Mouse (Mus musculus) heart, adult 11 months (tissue): ENCODE measurements at regions not wholly inside any gene's neighbourhood (a gene's known extent, or its start where the extent isn't known, plus 50 kb on each side); places are given as distances from the start of the nearest gene placed in this dataset.

Experiments used
- DNase-seq: peaks from one replicate; pipeline ENCODE4 v3.0.0; 2022

DNA sequence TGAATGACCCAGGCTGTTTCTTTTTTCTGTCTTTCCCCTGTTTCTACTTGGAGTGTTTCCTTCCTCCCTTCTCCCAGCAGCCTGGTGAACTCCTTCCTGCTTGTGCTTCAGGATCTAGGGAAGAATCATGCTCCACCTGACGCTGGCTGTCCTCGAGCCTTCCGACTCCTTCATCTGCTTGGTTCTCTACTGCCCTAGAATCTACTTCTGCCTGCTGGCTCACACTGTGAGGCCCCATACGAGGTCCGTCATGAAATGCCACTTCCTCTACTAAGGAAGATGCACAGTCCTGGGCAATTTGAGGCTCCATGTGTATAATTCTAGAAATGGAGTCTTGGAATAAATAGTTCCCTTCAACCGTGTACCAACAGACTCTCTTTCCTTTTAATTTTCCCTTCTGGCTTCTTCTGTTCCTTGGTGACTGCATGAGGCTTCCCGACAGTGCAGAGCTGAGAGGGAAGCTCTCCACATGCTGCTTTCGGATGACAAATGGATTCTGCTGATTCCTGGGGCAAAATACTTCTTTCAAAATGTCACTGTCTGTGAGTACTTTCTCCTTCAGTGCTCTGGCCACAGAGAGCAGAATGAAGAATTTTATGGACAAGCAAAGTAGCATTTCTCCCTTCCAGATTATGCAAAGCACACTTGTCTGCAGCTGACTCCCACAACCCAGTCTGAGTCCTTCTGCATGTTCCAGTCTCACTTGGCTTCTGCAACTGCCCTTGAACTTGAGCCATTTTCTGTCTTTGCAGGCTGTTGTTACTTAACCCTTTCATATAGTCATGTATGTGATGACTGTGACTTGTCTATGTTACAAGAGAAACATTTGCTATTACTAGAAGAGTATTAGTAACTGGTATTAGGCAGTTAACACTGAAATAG lies 341.1 kb upstream of the Kif2a start:
- DNase-seq, result peak; percentile 90

DNA sequence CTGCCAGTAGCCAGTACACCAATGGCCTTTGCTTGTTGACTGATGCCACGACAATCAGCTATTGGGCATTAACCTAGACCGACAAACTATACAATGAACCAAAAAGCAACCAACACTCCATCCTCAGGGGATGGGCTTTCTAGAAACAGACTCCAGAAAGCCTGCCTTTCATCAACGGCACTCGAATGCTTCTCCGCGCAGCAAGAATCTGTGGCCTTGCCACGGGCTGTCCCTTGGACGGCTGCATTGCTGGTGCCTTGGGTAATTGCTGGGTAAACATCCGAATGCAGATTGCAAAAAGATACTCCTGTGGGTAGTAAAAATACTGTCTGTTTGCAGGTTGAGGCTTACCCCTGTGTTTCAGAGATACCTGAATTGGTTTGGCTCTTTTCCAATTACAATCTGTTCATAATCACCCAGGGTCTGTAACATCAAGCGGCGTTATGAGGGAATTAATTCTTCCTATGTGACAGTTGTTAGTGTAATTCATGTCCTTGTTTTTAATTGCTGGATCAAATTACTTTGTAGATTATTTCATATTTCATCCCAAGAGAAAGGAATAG lies 319.0 kb upstream of the Kif2a start:
- DNase-seq, result no peak

DNA sequence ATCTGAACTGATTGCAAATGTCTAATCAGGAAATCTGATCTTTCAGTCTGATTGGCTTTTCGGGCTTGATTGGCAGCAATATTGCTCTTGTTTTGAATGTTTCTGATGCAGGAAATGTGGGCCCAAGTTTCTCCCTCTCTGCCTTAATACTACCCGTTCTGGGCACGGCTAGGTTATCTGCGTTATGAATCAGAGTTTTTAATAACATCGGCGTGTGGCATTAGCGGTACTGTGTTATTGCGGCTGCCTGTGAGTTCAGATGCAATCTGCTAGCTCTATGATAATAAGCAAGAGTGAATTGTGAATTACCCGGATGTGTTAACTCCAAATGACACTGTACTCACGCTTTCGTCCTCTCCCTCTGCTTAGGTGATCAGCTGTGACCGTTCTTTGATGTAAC lies 316.2 kb upstream of the Kif2a start:
- DNase-seq, result no peak

GRCm38 (mm10) chr13:107337111-107337510 lies 315.2 kb upstream of the Kif2a start:
- no peak for DNase-seq

GRCm38 (mm10) chr13:107329348-107329747 lies 307.4 kb upstream of the Kif2a start:
- DNase-seq, result no peak

DNA sequence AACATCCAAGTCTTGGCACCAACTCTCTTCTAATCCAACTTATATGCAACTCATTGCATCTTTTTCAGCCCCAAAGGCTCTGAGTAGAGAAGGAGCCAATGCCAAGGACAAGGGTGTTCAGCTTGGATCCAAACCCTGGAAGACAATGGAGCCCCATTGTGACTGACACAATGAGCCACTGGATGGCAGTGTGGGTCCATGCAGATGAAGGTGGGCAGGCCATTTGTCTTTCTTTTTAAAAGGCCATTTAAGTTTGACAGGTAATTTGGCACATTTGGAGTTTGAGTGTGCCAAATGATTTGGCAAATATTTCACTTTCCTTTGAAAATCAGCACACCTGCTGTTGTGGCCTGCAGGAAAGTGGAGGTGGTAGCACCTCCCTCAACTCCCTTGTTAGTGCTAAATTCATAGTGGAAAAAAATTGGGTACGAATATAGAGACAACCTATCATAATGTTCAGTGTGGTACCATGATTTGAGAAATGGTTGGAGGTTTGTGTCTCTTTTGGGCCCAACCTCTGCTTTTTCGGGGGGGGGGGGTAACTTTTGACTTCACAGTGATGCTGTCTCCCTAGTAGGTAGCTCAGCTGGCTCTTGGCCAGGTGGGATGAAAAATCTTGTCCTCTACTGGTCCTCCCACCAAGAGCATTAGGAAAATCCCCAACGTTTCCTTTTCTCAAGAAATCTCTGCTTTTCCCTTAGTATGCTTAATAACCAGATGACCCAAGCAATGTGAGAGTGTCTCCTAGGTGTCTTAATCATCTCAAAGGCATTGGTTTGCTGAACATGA lies 304.0 kb upstream of the Kif2a start:
- peak; percentile 90 for DNase-seq

DNA sequence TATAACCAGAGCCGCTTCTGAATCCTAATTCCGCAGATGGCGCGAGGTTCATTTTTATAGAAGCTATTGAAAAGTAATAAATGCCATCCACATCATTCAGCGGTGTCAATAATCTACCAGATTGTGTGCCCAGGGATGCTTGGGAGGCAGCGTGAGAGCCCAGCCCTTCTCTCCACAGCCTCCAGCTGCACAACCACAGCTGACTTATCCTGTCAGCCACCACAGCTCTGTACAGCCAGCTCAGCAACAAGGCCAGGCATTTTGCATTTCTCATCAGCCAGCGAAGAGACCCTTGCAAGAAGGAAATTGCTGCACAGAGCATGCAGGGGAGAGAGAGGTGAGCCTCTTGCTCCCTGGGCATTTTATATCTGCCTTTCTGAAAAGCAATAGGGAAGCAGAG lies 292.8 kb upstream of the Kif2a start:
- peak; percentile 76 for DNase-seq

DNA sequence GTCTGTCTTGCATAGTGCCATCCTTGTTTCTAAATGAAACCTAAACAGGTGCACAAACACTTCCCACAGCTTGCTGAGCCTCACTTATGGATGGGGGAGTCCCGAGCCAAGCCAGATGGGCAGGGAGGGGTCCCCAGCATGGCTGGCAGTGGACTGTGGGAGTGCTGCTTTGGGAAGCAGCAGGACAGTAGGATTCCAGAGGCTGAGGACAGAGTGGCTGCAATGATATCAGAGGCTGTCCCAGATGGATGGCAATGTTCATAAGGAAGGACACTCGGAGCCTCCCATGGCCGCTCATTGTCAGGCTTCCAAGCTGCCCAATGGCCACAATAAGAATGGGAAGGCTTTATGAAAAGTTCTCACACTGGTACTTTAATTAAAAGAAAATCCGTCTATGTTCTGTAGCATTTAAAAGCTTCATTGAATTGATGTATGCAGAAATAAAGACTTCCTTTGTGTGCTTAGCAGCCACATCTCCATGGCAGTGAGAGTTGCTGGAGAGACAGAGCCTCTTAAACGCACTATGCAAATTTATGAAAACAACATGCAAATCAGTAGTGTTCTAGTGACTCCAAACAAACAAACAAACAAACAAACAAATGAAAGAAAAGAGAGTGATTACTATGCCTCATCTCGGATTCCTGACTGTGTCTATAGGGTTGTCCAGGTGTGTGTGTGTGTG lies 287.2 kb upstream of the Kif2a start:
- DNase-seq, result peak; percentile 22

- peak; percentile 34 for DNase-seq
Measured at GRCm38 (mm10) chr13:107308404-107308803, 286.5 kb upstream of the Kif2a start.

GRCm38 (mm10) chr13:107306958-107307357 lies 285.0 kb upstream of the Kif2a start:
- DNase-seq, result peak; percentile 1

DNA sequence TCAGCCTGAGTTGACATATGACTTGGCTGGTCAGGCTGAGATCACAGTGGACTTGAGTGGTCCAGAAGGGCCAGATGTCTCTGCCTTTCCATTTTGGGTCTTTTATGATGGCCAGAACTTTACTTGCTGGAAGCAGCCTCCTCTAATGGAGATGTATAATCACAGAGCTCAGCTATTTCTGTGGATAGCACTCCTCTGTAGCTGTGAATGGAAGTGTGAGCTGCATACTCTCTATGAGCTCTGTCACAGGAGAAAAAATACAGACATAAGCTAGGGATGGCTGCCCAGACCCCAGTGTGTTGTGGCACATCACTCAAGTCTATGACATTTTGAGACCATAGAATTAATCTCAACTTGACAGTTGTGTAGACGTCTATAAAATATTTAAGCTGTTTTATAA lies 284.3 kb upstream of the Kif2a start:
- peak; percentile 23 for DNase-seq

DNA sequence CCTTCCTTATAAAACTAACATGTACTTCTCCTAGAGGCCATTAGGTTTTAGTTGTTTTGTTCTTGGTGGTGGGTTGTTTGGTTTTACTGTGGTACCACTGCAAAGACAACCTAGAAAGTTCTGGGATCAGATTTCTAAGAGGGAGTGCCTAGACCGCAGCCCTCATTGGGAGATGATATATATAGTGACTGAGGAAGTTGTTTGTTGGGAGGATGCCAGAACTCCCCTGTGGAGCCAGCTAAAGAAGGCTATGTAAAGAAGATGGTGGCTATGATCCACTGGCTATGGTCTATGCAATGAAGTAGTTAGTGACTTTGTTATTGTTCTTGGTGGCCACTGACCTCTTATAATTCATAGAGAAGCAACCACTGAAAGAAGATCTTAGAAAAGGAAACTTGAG lies 283.8 kb upstream of the Kif2a start:
- DNase-seq, result peak; percentile 35

- peak; percentile 61 for DNase-seq
Measured at GRCm38 (mm10) chr13:107303878-107304277, 282.0 kb upstream of the Kif2a start.

DNA sequence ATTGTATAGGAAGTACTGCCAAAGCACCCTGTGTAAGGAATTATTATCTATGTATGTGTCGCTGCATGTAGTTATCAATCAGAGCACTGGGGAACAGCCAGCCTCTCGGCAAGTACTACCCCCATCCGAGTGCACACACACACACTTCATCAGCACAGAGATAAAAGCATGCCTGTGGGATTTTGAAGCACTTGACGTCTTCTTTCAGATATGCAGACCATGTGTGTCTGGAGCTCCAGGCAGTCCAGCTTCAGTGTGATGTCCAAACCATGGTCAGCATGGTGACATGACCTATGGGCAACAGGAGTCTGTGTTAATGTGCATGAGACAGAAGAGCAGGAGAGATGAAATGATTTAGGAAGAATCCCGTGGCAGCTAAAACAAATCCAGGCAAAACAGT lies 281.4 kb upstream of the Kif2a start:
- DNase-seq, result peak; percentile 85

DNA sequence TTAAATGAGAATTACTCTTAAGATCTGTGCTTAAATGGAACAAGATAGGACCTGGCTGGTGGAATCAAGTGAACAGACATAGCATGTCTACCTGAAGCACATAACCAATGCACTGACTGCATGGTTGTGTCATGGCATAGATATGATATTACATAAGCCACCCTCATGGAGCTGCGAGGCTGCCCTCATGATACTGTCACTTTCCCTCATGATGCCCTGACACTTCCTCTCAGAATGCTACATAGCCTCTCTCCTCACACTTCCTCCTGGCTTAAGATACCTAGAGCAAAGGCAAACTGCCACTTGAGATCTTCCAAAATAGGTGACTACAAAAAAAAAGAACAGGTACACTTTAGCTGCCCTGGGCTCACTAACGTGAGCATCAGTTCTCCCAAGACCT lies 278.9 kb upstream of the Kif2a start:
- peak; percentile 64 for DNase-seq

DNA sequence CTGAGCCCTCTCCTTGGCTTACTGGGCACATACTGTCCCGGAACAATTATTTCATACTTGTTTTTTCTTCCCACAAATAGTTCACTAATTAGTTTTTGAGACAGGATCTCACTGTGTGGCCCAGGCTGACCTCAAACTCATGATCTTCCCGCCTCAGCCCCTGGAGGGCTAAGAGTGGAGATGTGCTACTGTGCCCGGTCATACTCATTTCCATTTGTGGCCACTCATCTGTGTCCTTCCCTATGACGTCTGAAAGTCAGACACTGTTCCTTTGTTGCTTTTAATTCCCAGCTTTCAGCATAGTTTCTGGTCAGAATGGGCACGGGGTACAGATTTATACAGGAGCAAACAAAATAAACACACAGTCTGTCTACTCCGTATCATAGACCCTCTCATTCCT lies 242.7 kb upstream of the Kif2a start:
- no peak for DNase-seq

DNA sequence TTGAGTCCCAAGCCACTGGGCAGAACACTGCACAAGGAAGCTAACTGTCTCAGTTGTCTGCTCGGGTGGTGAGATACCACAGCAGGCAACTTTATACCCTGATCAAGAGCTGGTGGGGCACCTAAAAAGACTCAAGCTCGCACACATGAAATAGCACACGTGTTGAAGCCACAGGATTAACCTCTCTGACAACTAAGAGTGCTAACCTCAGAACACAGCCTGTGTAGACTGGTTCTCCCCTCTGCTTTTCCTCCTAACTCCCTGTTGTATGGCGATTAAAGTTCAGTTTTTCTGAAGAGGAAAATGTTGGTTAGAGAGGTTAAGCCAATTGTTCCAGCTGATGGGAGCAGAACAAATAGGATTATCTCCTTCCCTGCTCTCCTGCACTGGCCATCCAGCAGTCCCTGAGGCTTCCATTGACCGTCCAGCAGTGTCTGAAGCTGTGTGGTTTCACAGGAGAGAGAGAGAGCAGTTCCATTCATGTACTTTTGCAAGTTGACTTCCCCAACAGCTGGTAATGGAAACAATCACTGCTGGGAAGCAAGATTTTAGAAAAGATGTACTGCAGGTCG lies 239.6 kb upstream of the Kif2a start:
- DNase-seq, result no peak

DNA sequence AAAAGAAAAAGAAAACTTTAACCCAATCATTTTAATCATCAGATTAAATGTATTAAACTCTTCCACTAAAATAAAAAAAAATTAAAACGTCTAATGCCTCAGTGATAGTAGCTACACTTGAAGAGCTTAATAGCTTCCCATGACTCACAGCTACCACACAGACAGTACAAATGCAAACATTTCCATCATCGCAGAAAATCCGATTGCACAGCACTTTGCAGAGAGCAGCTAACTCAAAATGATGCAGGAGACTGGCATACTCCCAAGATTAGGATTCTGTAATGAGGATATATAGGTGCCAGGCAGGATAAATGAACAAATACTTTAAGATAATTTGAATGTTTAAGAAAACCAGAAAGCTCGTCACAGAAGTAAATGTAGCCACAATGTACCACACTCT lies 238.3 kb upstream of the Kif2a start:
- no peak for DNase-seq

- no peak for DNase-seq
Measured at GRCm38 (mm10) chr13:107247792-107248505, 226.0 kb upstream of the Kif2a start.

GRCm38 (mm10) chr13:107246956-107247751 lies 225.2 kb upstream of the Kif2a start:
- no peak for DNase-seq

GRCm38 (mm10) chr13:107244173-107244572 lies 222.2 kb upstream of the Kif2a start:
- no peak for DNase-seq
